Mouse (Mus musculus) cerebellum, adult 2 months (tissue): ENCODE data around the gene Serpinb9e. TPM values are rescaled to one million over a fixed set of nuclear protein-coding genes. Genes with fewer than 3 reads are reported as not detected.
"Not testable (repeated sequence)": the region's sequence is repeated elsewhere in the genome, so short reads cannot be mapped to it uniquely, and the experiment has no call there.

ENCODE experiments used
- DNase-seq, 2 experiments: peaks; one replicate each; pipeline ENCODE4 v3.0.0; 2021
- H3K27ac ChIP-seq: fragments of 200-500 bp; 2 replicates; pipeline ENCODE4 v1.5.1; 2012; ENCODE audit warnings: low read length, control low read depth, inconsistent platforms; ENCODE audit not compliant: insufficient read depth
- H3K27me3 ChIP-seq: fragments of 200-500 bp; 2 replicates; pipeline ENCODE4 v1.6.1; 2012; ENCODE audit warnings: inconsistent platforms, mild to moderate bottlenecking, low read length, moderate library complexity; ENCODE audit not compliant: control insufficient read depth, insufficient read depth
- H3K4me1 ChIP-seq: fragments of 200-500 bp; 2 replicates; pipeline ENCODE4 v1.6.1; 2011; ENCODE audit warnings: low read length; ENCODE audit not compliant: control insufficient read depth, insufficient read depth
- H3K4me3 ChIP-seq: fragments of 200-500 bp; replicated peaks from 2 replicates; pipeline ENCODE3; 2011; ENCODE audit warnings: mild to moderate bottlenecking, low read depth, low read length, control low read depth; ENCODE audit not compliant: insufficient read depth
- CTCF ChIP-seq: fragments of 200-500 bp; IDR thresholded peaks from 2 replicates; pipeline ENCODE4 v1.5.1; 2011; ENCODE audit warnings: low read depth, mild to moderate bottlenecking, control low read depth, low read length, moderate library complexity, borderline replicate concordance; ENCODE audit not compliant: insufficient read depth
- POLR2A ChIP-seq: fragments of 200-500 bp; IDR thresholded peaks from 2 replicates; pipeline ENCODE4 v1.6.1; 2011; ENCODE audit warnings: low read length, control low read depth, borderline replicate concordance; ENCODE audit not compliant: insufficient read depth
- WGBS: fragments of 180-500 bp; shearing (Covaris S2); methylation state at CpG from one replicate; pipeline ENCODE4 v1.1.7; 2018; 5-methylcytosine and 5-hydroxymethylcytosine counted together
- polyA plus RNA-seq: library from polyadenylated mRNA; depleted of rRNA; stranded (reverse); fragments of >200 nt; gene quantifications from 2 replicates; pipeline ENCODE4 v1.2.3, GENCODE M21; 2012; rRNA removed

The Serpinb9e gene
- polyA plus RNA-seq = not detected in 2 replicates

- H3K27ac ChIP-seq, H3K4me1 ChIP-seq, DNase-seq, H3K4me3 ChIP-seq, H3K27me3 ChIP-seq: not testable (repeated sequence)
- WGBS = 85% methylated on average over 2 of the region's 2 CpGs
Observed at GRCm38 (mm10) chr13:33249312-33249711, at the start of gene Serpinb9e. Gene Serpinb9e (plus strand): TSS chr13:33249612.

GRCm38 (mm10) chr13:33199740-33200139, 49.7 kb upstream of the Serpinb9e start:
- WGBS = 70% methylated on average over 2 of the region's 2 CpGs
- no peak for TF ChIP-seq CTCF
- TF ChIP-seq POLR2A = no peak
- H3K27ac ChIP-seq = no peak overlapping the region
- H3K4me1 ChIP-seq = no peaks in the 10 kb centered on the region
- H3K27me3 ChIP-seq = no peaks in the 10 kb centered on the region
- no peak overlapping the region for H3K4me3 ChIP-seq
- DNase-seq = no peak

GRCm38 (mm10) chr13:33308631-33309030, 59.2 kb downstream of the Serpinb9e start:
- DNase-seq = not testable (repeated sequence)
- 91% methylated on average over 4 of the region's 4 CpGs for WGBS

More at GRCm38 (mm10) chr13:33308631-33309030, 59.2 kb downstream of the Serpinb9e start:
- not testable (repeated sequence) for H3K4me3 ChIP-seq, H3K27me3 ChIP-seq, H3K4me1 ChIP-seq, H3K27ac ChIP-seq

Other genes starting within 250 kb of the Serpinb9e start
- 4.5 and 4.6 TPM in 2 replicates for gene Serpinb9, start 246.4 kb upstream of the Serpinb9e start, polyA plus RNA-seq
- 0.03 and 0.05 TPM in 2 replicates for gene Serpinb9b, start 222.2 kb upstream of the Serpinb9e start, polyA plus RNA-seq
- gene Serpinb1b, start 171.0 kb upstream of the Serpinb9e start, polyA plus RNA-seq = 9.1 and 10.3 TPM in 2 replicates
- gene Serpinb9c, start 89.9 kb upstream of the Serpinb9e start, polyA plus RNA-seq = 0.08 and 0.17 TPM in 2 replicates
- not detected in 2 replicates for gene Serpinb9d, start 56.7 kb upstream of the Serpinb9e start, polyA plus RNA-seq
- gene Serpinb9f, start 74.5 kb downstream of the Serpinb9e start, polyA plus RNA-seq = not detected in 2 replicates
- not detected in 2 replicates for gene Gm11397, start 146.1 kb downstream of the Serpinb9e start, polyA plus RNA-seq
- gene Serpinb9g, start 235.2 kb downstream of the Serpinb9e start, polyA plus RNA-seq = not detected in 2 replicates